In genomic region chr3:61133096-61133495, GRCm38 (mm10) we compare ENCODE assay signal across 20 mouse cellular contexts.
"Had no signal": no experiment of that assay in that cellular context is flagged by ENCODE, and none has a peak within 500 bp of the region (broad histone marks: within the 10 kb centered on the region; RNA-seq: fewer than 3 reads in every experiment).

No protein-coding gene starts in this region.

- DNase-seq: liver, embryonic 13.5 days; liver, postnatal 0 days; lung, adult 2 months; lung, postnatal 4 days; right cerebral cortex, postnatal 14 days; thymus, adult 2 months; thymus, postnatal 25 days; thymus, postnatal 4 days had no signal

- ATAC-seq: liver, postnatal 0 days; lung, postnatal 0 days; midbrain, embryonic 13.5 days; midbrain, embryonic 15.5 days had no signal

- H3K27me3 ChIP-seq: liver, embryonic 13.5 days; liver, embryonic 15.5 days; lung, embryonic 15.5 days; megakaryocyte, embryonic 14.5 days; midbrain, embryonic 13.5 days; midbrain, embryonic 15.5 days; neural tube, embryonic 13.5 days; neural tube, embryonic 15.5 days; stomach, embryonic 15.5 days had no signal

- H3K4me1 ChIP-seq: liver, embryonic 13.5 days; liver, embryonic 15.5 days; lung, embryonic 15.5 days; midbrain, embryonic 13.5 days; midbrain, embryonic 15.5 days; neural tube, embryonic 13.5 days; neural tube, embryonic 15.5 days; stomach, embryonic 15.5 days had no signal

- H3K4me2 ChIP-seq: liver, embryonic 13.5 days; liver, embryonic 15.5 days; lung, embryonic 15.5 days; midbrain, embryonic 11.5 days; midbrain, embryonic 13.5 days; midbrain, embryonic 15.5 days; neural tube, embryonic 13.5 days; neural tube, embryonic 15.5 days; stomach, embryonic 15.5 days had no signal

- H3K4me3 ChIP-seq: liver, embryonic 13.5 days; liver, embryonic 15.5 days; lung, embryonic 15.5 days; midbrain, embryonic 13.5 days; midbrain, embryonic 15.5 days; myocyte; neural tube, embryonic 13.5 days; neural tube, embryonic 15.5 days; stomach, embryonic 15.5 days had no signal

- H3K9me3 ChIP-seq: liver, embryonic 13.5 days; liver, embryonic 15.5 days; lung, embryonic 15.5 days; megakaryocyte, embryonic 14.5 days; midbrain, embryonic 13.5 days; midbrain, embryonic 15.5 days; neural tube, embryonic 13.5 days; neural tube, embryonic 15.5 days; stomach, embryonic 15.5 days had no signal

- H3K36me3 ChIP-seq: liver, embryonic 13.5 days; liver, embryonic 15.5 days; lung, embryonic 15.5 days; midbrain, embryonic 13.5 days; midbrain, embryonic 15.5 days; neural tube, embryonic 13.5 days; neural tube, embryonic 15.5 days; stomach, embryonic 15.5 days had no signal

- H3K27ac ChIP-seq: liver, embryonic 13.5 days; liver, embryonic 15.5 days; lung, embryonic 15.5 days; midbrain, embryonic 13.5 days; midbrain, embryonic 15.5 days; neural tube, embryonic 13.5 days; neural tube, embryonic 15.5 days; stomach, embryonic 15.5 days; stomach, postnatal 0 days had no signal

- H3K9ac ChIP-seq: liver, embryonic 13.5 days; liver, embryonic 15.5 days; liver, postnatal 0 days; lung, embryonic 15.5 days; midbrain, embryonic 13.5 days; midbrain, embryonic 15.5 days; neural tube, embryonic 13.5 days; neural tube, embryonic 15.5 days; stomach, embryonic 15.5 days had no signal
